Mouse (Mus musculus) stomach, embryonic 14.5 days (tissue): ENCODE data around the gene Mcu. TPM values are rescaled to one million over a fixed set of nuclear protein-coding genes. Genes with fewer than 3 reads are reported as not detected.

Experiments used
- ATAC-seq: fragments of 200-750 bp; cut with Nextera tagmentation; 2 replicates; pipeline ENCODE4 v1.8.0; 2017; ENCODE audit warnings: low read depth, moderate TSS enrichment; ENCODE audit not compliant: insufficient number of reproducible peaks, insufficient read depth, low FRiP score
- H3K27ac ChIP-seq: fragments of 300-500 bp; sonication (generic); 2 replicates; pipeline ENCODE4 v1.5.1; 2014; ENCODE audit warnings: mild to moderate bottlenecking, low read length, moderate library complexity, mixed read lengths
- H3K27me3 ChIP-seq: fragments of 300-500 bp; sonication (generic); 2 replicates; pipeline ENCODE4 v1.6.1; 2014; ENCODE audit warnings: low read length, control low read depth, mixed read lengths; ENCODE audit not compliant: control insufficient read depth, insufficient read depth
- H3K36me3 ChIP-seq: fragments of 300-500 bp; sonication (generic); 2 replicates; pipeline ENCODE4 v1.6.1; 2014; ENCODE audit warnings: mild to moderate bottlenecking, control low read depth, low read length, moderate library complexity, mixed read lengths; ENCODE audit not compliant: control insufficient read depth, insufficient read depth
- H3K4me1 ChIP-seq: fragments of 300-500 bp; sonication (generic); 2 replicates; pipeline ENCODE4 v1.6.1; 2014; ENCODE audit warnings: low read length, control low read depth, mixed read lengths; ENCODE audit not compliant: control insufficient read depth, insufficient read depth
- H3K4me2 ChIP-seq: fragments of 300-500 bp; sonication (generic); replicated peaks from 2 replicates; pipeline ENCODE4 v1.6.1; 2014; ENCODE audit warnings: low read depth, low read length, control low read depth
- H3K4me3 ChIP-seq: fragments of 300-500 bp; sonication (generic); 2 replicates; pipeline ENCODE4 v1.5.1; 2014; ENCODE audit warnings: low read depth, low read length, control low read depth
- H3K9ac ChIP-seq: fragments of 300-500 bp; sonication (generic); replicated peaks from 2 replicates; pipeline ENCODE4 v1.6.1; 2014; ENCODE audit warnings: low read depth, mild to moderate bottlenecking, control low read depth, low read length, moderate library complexity, mixed read lengths
- H3K9me3 ChIP-seq: fragments of 300-500 bp; sonication (generic); 2 replicates; pipeline ENCODE4 v1.6.1; 2016; ENCODE audit warnings: low read depth, low read length, control low read depth; ENCODE audit not compliant: control insufficient read depth
- WGBS: fragments of 180-500 bp; shearing (Covaris S2); extraction: QIAGEN DNeasy Blood & Tissue Kit; methylation state at CpG from one replicate; pipeline ENCODE4 v1.1.7; 2014; 5-methylcytosine and 5-hydroxymethylcytosine counted together
- polyA plus RNA-seq: library from polyadenylated mRNA; unstranded; fragments of >200 nt; fragmentation: Nextera tagmentation; extraction: Ambion mirVana; gene quantifications from 2 replicates; pipeline ENCODE4 v1.2.1, GENCODE M21; 2014

The Mcu gene
- polyA plus RNA-seq, 1 experiment from 2014 or later, result 60.4 TPM

GRCm38 (mm10) chr10:59514739-59515464, 101.6 kb downstream of the Mcu start:
- Histone ChIP-seq H3K27me3 (no peaks in the 10 kb centered on the region), H3K4me1 (peaks cover 9% of the 10 kb centered on the region; the same call in 1 of the 2 replicates), H3K27ac (no peak overlapping the region), H3K9me3 (no peaks in the 10 kb centered on the region), H3K4me2 (no peak overlapping the region), H3K9ac (no peak overlapping the region), H3K4me3 (no peak overlapping the region), H3K36me3 (no peaks in the 10 kb centered on the region; the same call in 1 of the 2 replicates)
- ATAC-seq, result no peak
- 78% methylated on average over 15 of the region's 15 CpGs for WGBS

DNA sequence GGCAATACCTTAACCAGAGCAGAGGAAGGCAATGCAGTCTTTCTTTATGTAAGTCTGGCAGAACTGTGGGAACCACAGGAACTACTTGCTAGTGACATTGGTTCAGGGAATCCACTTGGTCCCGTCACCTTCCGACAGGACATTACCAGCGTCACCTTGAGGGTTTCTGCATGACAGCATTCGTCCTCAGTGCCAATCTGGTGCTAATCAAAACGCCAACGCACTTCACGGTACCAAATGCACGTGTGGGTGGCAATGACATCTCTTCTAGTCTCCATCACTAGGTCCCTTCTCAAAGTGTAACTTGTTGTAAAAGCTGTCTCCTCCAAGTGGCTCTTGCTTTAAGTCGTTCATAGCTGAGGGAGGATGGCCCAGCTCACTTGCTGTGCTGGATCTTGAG, 104.3 kb downstream of the Mcu start:
- WGBS, result 92% methylated on average over 9 of the region's 9 CpGs
- Histone ChIP-seq H3K4me2 (no peak overlapping the region), H3K9ac (no peak overlapping the region), H3K4me3 (no peak overlapping the region), H3K27ac (no peak overlapping the region), H3K9me3 (no peaks in the 10 kb centered on the region), H3K4me1 (peaks cover 20% of the 10 kb centered on the region), H3K36me3 (no peaks in the 10 kb centered on the region; the same call in 1 of the 2 replicates), H3K27me3 (no peaks in the 10 kb centered on the region)
- ATAC-seq, result no peak

DNA sequence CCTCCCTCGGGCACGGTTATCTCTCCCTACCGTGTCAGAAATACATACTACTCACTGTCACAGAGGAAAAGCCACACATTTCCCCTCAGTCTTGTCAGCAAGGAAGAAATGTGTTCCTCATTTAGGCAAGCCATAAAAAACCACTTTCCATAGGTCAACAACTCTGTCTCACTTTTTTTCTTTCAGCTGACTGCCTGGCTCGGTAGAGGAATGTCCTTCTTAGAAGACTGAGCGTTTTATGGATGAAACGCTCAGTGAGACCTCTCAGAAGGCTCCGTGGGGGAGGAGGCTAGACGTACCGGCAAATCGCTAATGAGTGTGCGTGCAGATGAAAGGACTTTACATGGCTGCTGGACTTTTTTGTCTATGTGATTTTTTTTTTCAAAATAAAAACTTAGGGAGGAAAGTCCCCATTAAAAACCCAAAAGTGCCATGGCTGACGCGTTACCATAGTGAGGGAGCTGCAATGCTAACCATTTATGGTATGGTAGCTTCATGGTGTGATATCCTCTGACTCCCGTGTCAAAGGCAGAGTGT, 105.0 kb downstream of the Mcu start:
- no peak overlapping the region for H3K9ac ChIP-seq
- H3K4me3 ChIP-seq, result no peak overlapping the region
- no peak overlapping the region for H3K27ac ChIP-seq
- H3K36me3 ChIP-seq, result no peaks in the 10 kb centered on the region; the same call in 1 of the 2 replicates
- peaks cover 20% of the 10 kb centered on the region for H3K4me1 ChIP-seq
- no peak for ATAC-seq
- no peak overlapping the region for H3K4me2 ChIP-seq
- 49% methylated on average over 14 of the region's 14 CpGs for WGBS
- H3K27me3 ChIP-seq, result no peaks in the 10 kb centered on the region
- H3K9me3 ChIP-seq, result no peaks in the 10 kb centered on the region

DNA sequence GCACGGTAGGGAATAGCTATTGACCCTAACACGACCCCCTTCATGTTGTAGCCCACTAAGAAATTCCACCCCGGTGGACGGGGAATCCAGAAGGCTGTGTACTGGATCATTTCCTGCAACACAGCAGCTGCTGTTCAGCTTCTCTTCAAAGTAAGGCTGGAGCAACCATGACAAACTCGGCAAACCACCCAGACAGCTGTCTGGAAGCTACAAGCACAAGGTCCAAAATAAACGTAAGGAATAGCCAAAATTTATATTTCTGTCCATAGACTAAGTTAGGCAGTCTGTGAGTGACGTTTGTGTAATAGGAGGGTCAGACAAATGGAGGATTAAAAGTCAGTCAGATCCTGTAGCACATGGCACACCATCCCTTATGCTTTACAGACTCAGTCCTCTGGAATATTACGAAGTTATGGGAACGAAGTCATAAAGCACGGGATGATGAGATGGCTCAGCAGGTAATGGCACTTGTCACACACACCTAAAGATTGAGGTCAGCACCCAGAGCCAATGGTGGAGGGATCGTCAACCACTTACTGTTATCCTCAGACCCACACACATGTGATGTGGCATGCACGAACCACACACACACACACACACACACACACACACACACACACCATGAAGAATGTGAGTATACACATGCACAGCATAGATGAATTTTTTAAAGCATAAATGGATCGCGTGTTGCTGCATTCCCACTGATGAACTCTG, 105.6 kb downstream of the Mcu start:
- Histone ChIP-seq H3K4me3 (no peak overlapping the region), H3K9ac (no peak overlapping the region), H3K27me3 (no peaks in the 10 kb centered on the region), H3K4me2 (no peak overlapping the region), H3K9me3 (no peaks in the 10 kb centered on the region), H3K4me1 (peaks cover 20% of the 10 kb centered on the region), H3K36me3 (no peaks in the 10 kb centered on the region), H3K27ac (no peak overlapping the region)
- ATAC-seq, result no peak
- WGBS, result 53% methylated on average over 14 of the region's 14 CpGs

DNA sequence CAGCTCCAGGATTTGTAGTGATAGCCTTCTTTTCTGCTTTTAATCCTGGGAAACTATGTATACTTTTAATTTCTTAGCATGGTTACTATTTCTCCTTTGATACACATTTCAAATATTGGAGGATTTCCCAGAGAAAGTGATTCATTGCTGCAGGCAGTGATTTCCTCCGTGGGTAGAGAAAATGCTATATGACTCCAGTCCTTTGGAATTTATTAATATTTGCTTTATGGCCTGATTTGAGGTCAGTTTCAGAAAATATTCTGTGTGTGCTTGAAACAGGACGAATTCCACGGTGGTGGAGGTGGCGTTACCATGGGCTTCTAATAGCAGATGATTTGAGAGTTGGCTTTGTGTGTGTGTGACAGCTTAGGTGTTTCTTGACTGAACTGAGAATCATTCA, 107.3 kb downstream of the Mcu start:
- Histone ChIP-seq H3K4me1 (peaks cover 23% of the 10 kb centered on the region), H3K36me3 (no peaks in the 10 kb centered on the region), H3K9ac (no peak overlapping the region), H3K27me3 (no peaks in the 10 kb centered on the region), H3K27ac (peak overlapping the region; percentile 74), H3K4me3 (no peak overlapping the region), H3K9me3 (no peaks in the 10 kb centered on the region), H3K4me2 (no peak overlapping the region)
- ATAC-seq, result no peak
- 23% methylated on average over 4 of the region's 4 CpGs for WGBS

GRCm38 (mm10) chr10:59506711-59507110, 109.8 kb downstream of the Mcu start:
- ATAC-seq, result no peak
- H3K4me2 ChIP-seq, result no peak overlapping the region
- H3K9me3 ChIP-seq, result no peaks in the 10 kb centered on the region
- H3K4me1 ChIP-seq, result peaks cover 27% of the 10 kb centered on the region
- H3K27me3 ChIP-seq, result no peaks in the 10 kb centered on the region
- H3K36me3 ChIP-seq, result no peaks in the 10 kb centered on the region
- H3K27ac ChIP-seq, result peak overlapping the region; percentile 59; the same call in 1 of the 2 replicates
- H3K9ac ChIP-seq, result no peak overlapping the region
- WGBS, result 28% methylated on average over 5 of the region's 5 CpGs
- H3K4me3 ChIP-seq, result no peak overlapping the region

DNA sequence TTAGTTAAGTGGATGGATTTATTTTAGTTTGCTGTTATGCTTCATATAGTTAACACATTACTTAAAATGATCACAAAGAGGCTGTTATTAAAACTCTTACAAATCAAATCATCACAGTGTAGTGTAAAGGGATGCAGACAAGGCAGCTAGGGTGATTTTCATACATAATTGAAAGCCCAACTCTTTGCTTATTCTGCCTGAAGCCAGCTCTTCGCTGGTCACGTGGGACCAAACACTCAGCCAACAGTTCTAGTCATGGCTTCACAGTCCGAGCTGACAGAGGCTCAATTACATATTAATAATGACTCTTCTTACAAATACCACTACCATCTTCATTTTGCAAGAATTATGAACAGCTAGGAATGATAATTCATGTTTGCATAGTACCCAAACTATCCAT, 112.2 kb downstream of the Mcu start:
- H3K27ac ChIP-seq, result no peak overlapping the region
- H3K4me3 ChIP-seq, result no peak overlapping the region
- peaks cover 15% of the 10 kb centered on the region; the same call in 1 of the 2 replicates for H3K4me1 ChIP-seq
- H3K4me2 ChIP-seq, result no peak overlapping the region
- WGBS, result 54% methylated on average over 3 of the region's 3 CpGs
- no peaks in the 10 kb centered on the region for H3K27me3 ChIP-seq
- H3K36me3 ChIP-seq, result no peaks in the 10 kb centered on the region
- ATAC-seq, result no peak
- H3K9me3 ChIP-seq, result no peaks in the 10 kb centered on the region
- no peak overlapping the region for H3K9ac ChIP-seq

GRCm38 (mm10) chr10:59503433-59504210, 112.9 kb downstream of the Mcu start:
- Histone ChIP-seq H3K27ac (no peak overlapping the region), H3K4me1 (peaks cover 13% of the 10 kb centered on the region; the same call in 1 of the 2 replicates), H3K9ac (no peak overlapping the region), H3K4me2 (peak overlapping the region; percentile 54), H3K27me3 (no peaks in the 10 kb centered on the region), H3K36me3 (no peaks in the 10 kb centered on the region), H3K4me3 (peak overlapping the region; percentile 10; the same call in 1 of the 2 replicates), H3K9me3 (no peaks in the 10 kb centered on the region)
- 33% methylated on average over 31 of the region's 31 CpGs for WGBS
- ATAC-seq, result peak; percentile 64
